Mouse (Mus musculus): ENCODE results near the gene Cyp39a1. TPM values are rescaled to one million over a fixed set of nuclear protein-coding genes. Genes with fewer than 3 reads are reported as not detected.

Gene Cyp39a1
- 1 to 10 TPM; 2.0 to 2.3 TPM for total RNA-seq (2021)

GRCm38 (mm10) chr17:43667290-43667843 lies at the start of gene Cyp39a1:
Gene Cyp39a1, plus strand, starts transcription at chr17:43667425.
- intact Hi-C loops (cut with DNase I), result no loop called here
- DNase-seq, result no peak

GRCm38 (mm10) chr17:43619156-43619555 lies 48.1 kb upstream of the Cyp39a1 start:
- intact Hi-C loops (cut with DNase I), result loop anchor here (10.0 kb wide), 1 partner anchor 604 kb away; the partner anchor contains the start of gene Tnfrsf21
- DNase-seq, result no peak

- intact Hi-C loops (cut with DNase I), result no loop called here
Measured at GRCm38 (mm10) chr17:43622076-43622475, 45.1 kb upstream of the Cyp39a1 start.

GRCm38 (mm10) chr17:43628246-43628645 lies 39.0 kb upstream of the Cyp39a1 start:
- intact Hi-C loops (cut with DNase I), result no loop called here

More at GRCm38 (mm10) chr17:43622076-43622475, 45.1 kb upstream of the Cyp39a1 start:
- no peak for DNase-seq

GRCm38 (mm10) chr17:43629026-43629495 lies 38.2 kb upstream of the Cyp39a1 start:
- intact Hi-C loops (cut with DNase I), result no loop called here
- DNase-seq, result no peak

More at GRCm38 (mm10) chr17:43628246-43628645, 39.0 kb upstream of the Cyp39a1 start:
- DNase-seq, result no peak

- peak; percentile 35 for DNase-seq
- intact Hi-C loops (cut with DNase I), result no loop called here
Measured at GRCm38 (mm10) chr17:43629496-43630426, 37.5 kb upstream of the Cyp39a1 start, which contains the start of gene Tdrd6. Gene Tdrd6, minus strand, starts transcription at chr17:43630299.

- intact Hi-C loops (cut with DNase I), result no loop called here
- no peak for DNase-seq
Measured at GRCm38 (mm10) chr17:43630427-43630760, 36.8 kb upstream of the Cyp39a1 start.

GRCm38 (mm10) chr17:43637146-43637545 lies 30.1 kb upstream of the Cyp39a1 start:
- no peak for DNase-seq
- intact Hi-C loops (cut with DNase I), result no loop called here

- DNase-seq, result no peak
- intact Hi-C loops (cut with DNase I), result no loop called here
Measured at GRCm38 (mm10) chr17:43640825-43641224, 26.4 kb upstream of the Cyp39a1 start.

GRCm38 (mm10) chr17:43643191-43643590 lies 24.0 kb upstream of the Cyp39a1 start:
- intact Hi-C loops (cut with DNase I), result no loop called here
- no peak for DNase-seq

- DNase-seq, result no peak
- intact Hi-C loops (cut with DNase I), result no loop called here
Measured at GRCm38 (mm10) chr17:43644375-43644774, 22.9 kb upstream of the Cyp39a1 start.

GRCm38 (mm10) chr17:43645136-43645535 lies 22.1 kb upstream of the Cyp39a1 start:
- no peak for DNase-seq
- intact Hi-C loops (cut with DNase I), result no loop called here

GRCm38 (mm10) chr17:43646925-43647324 lies 20.3 kb upstream of the Cyp39a1 start:
- DNase-seq, result no peak

GRCm38 (mm10) chr17:43649641-43650436 lies 17.4 kb upstream of the Cyp39a1 start:
- DNase-seq, result peak; percentile 22
- intact Hi-C loops (cut with DNase I), result no loop called here

More at GRCm38 (mm10) chr17:43646925-43647324, 20.3 kb upstream of the Cyp39a1 start:
- intact Hi-C loops (cut with DNase I), result no loop called here

- intact Hi-C loops (cut with DNase I), result no loop called here
- no peak for DNase-seq
Measured at GRCm38 (mm10) chr17:43651314-43652046, 15.7 kb upstream of the Cyp39a1 start.

GRCm38 (mm10) chr17:43666576-43667289 lies 492 bp upstream of the Cyp39a1 start, which contains the start of gene Slc25a27:
Gene Slc25a27, minus strand, starts transcription at chr17:43667214.
- intact Hi-C loops (cut with DNase I), result no loop called here
- peak; percentile 88 for DNase-seq

- DNase-seq, result no peak
- intact Hi-C loops (cut with DNase I), result no loop called here
Measured at GRCm38 (mm10) chr17:43669145-43669695, 2.0 kb downstream of the Cyp39a1 start.

- DNase-seq, result no peak
- intact Hi-C loops (cut with DNase I), result no loop called here
Measured at GRCm38 (mm10) chr17:43671907-43672306, 4.7 kb downstream of the Cyp39a1 start.

- DNase-seq, result peak; percentile 10
- intact Hi-C loops (cut with DNase I), result no loop called here
Measured at GRCm38 (mm10) chr17:43675228-43675627, 8.0 kb downstream of the Cyp39a1 start.

Data from left cerebral cortex, postnatal 4 days (tissue).